Mouse (Mus musculus) intestine, postnatal 0 days (tissue): ENCODE measurements at regions not wholly inside any gene's neighbourhood (a gene's known extent, or its start where the extent isn't known, plus 50 kb on each side); places are given as distances from the start of the nearest gene placed in this dataset.

ENCODE experiments used
- ATAC-seq: fragments of 200-750 bp; cut with Nextera tagmentation; 2 replicates; pipeline ENCODE4 v1.8.0; 2017; ENCODE audit warnings: mild to moderate bottlenecking, moderate TSS enrichment, moderate library complexity
- H3K27ac ChIP-seq: fragments of 300-500 bp; sonication (generic); 2 replicates; pipeline ENCODE4 v1.5.1; 2014; ENCODE audit warnings: mild to moderate bottlenecking, low read depth, low read length, moderate library complexity
- H3K27me3 ChIP-seq: fragments of 300-500 bp; sonication (generic); replicated peaks from 2 replicates; pipeline ENCODE4 v1.6.1; 2014; ENCODE audit warnings: low read length, mixed read lengths; ENCODE audit not compliant: control insufficient read depth, insufficient read depth
- H3K36me3 ChIP-seq: fragments of 300-500 bp; sonication (generic); 2 replicates; pipeline ENCODE4 v1.6.1; 2014; ENCODE audit warnings: mild to moderate bottlenecking, moderate library complexity; ENCODE audit not compliant: control insufficient read depth, insufficient read depth
- H3K4me1 ChIP-seq: fragments of 300-500 bp; sonication (generic); replicated peaks from 2 replicates; pipeline ENCODE4 v1.6.1; 2014; ENCODE audit warnings: antibody characterized with exemption, low read length, mixed read lengths; ENCODE audit not compliant: control insufficient read depth, insufficient read depth
- H3K4me2 ChIP-seq: fragments of 300-500 bp; sonication (generic); replicated peaks from 2 replicates; pipeline ENCODE4 v1.6.1; 2014; ENCODE audit warnings: low read depth, mild to moderate bottlenecking, moderate library complexity
- H3K4me3 ChIP-seq: fragments of 300-500 bp; sonication (generic); 2 replicates; pipeline ENCODE4 v1.5.1; 2014; ENCODE audit warnings: low read depth, low read length
- H3K9ac ChIP-seq: fragments of 300-500 bp; sonication (generic); 2 replicates; pipeline ENCODE4 v1.6.1; 2014; ENCODE audit warnings: mild to moderate bottlenecking, low read depth, low read length
- H3K9me3 ChIP-seq: fragments of 300-500 bp; sonication (generic); 2 replicates; pipeline ENCODE4 v1.6.1; 2016; ENCODE audit warnings: mixed run types; ENCODE audit not compliant: control insufficient read depth
- CTCF ChIP-seq: sonication (generic); IDR thresholded peaks from 2 replicates; pipeline ENCODE4 v1.5.1; 2016; ENCODE audit warnings: low read depth, mild to moderate bottlenecking, control low read depth, antibody characterized with exemption, moderate library complexity
- WGBS: fragments of 180-500 bp; shearing (Covaris S2); extraction: QIAGEN DNeasy Blood & Tissue Kit; methylation state at CpG from one replicate; pipeline ENCODE4 v1.1.7; 2014; 5-methylcytosine and 5-hydroxymethylcytosine counted together

GRCm38 (mm10) chr7:124784995-124785394, 659.5 kb upstream of the Kdm8 start:
- Histone ChIP-seq H3K36me3 (no peaks in the 10 kb centered on the region), H3K4me2 (no peak overlapping the region), H3K27me3 (no peaks in the 10 kb centered on the region), H3K4me3 (no peak overlapping the region), H3K4me1 (no peaks in the 10 kb centered on the region), H3K9ac (no peak overlapping the region), H3K27ac (no peak overlapping the region), H3K9me3 (0 out of 2 replicates have a peak, but pooled peaks cover 2% of the 10 kb centered on the region)
- peak; percentile 23; the same call in 1 of the 2 replicates for TF ChIP-seq CTCF
- no peak for ATAC-seq
- 77% methylated on average over 2 of the region's 2 CpGs for WGBS

- 92% methylated on average over 8 of the region's 8 CpGs for WGBS
These were observed 658.6 kb upstream of the Kdm8 start for GRCm38 (mm10) chr7:124785896-124786295.

GRCm38 (mm10) chr7:124788781-124789180, 655.7 kb upstream of the Kdm8 start:
- H3K4me2 ChIP-seq = no peak overlapping the region
- no peaks in the 10 kb centered on the region for H3K36me3 ChIP-seq
- TF ChIP-seq CTCF = no peak
- WGBS = 70% methylated on average over 3 of the region's 3 CpGs
- H3K9ac ChIP-seq = no peak overlapping the region
- H3K27ac ChIP-seq = no peak overlapping the region
- H3K9me3 ChIP-seq = 0 out of 2 replicates have a peak, but pooled peaks cover 2% of the 10 kb centered on the region
- no peak for ATAC-seq
- H3K27me3 ChIP-seq = no peaks in the 10 kb centered on the region
- H3K4me3 ChIP-seq = no peak overlapping the region
- H3K4me1 ChIP-seq = no peaks in the 10 kb centered on the region

More at GRCm38 (mm10) chr7:124785896-124786295, 658.6 kb upstream of the Kdm8 start:
- no peak for TF ChIP-seq CTCF
- Histone ChIP-seq H3K9ac (no peak overlapping the region), H3K27ac (no peak overlapping the region), H3K9me3 (0 out of 2 replicates have a peak, but pooled peaks cover 2% of the 10 kb centered on the region), H3K27me3 (no peaks in the 10 kb centered on the region), H3K4me3 (no peak overlapping the region), H3K4me1 (no peaks in the 10 kb centered on the region), H3K36me3 (no peaks in the 10 kb centered on the region), H3K4me2 (no peak overlapping the region)
- no peak for ATAC-seq

GRCm38 (mm10) chr7:124803101-124803500, 641.4 kb upstream of the Kdm8 start:
- H3K4me3 ChIP-seq = no peak overlapping the region
- no peaks in the 10 kb centered on the region for H3K36me3 ChIP-seq
- H3K27me3 ChIP-seq = no peaks in the 10 kb centered on the region
- no peak overlapping the region for H3K9ac ChIP-seq
- H3K27ac ChIP-seq = no peak overlapping the region
- TF ChIP-seq CTCF = no peak
- no peaks in the 10 kb centered on the region for H3K9me3 ChIP-seq
- WGBS = 83% methylated on average over 3 of the region's 3 CpGs
- H3K4me2 ChIP-seq = no peak overlapping the region
- no peaks in the 10 kb centered on the region for H3K4me1 ChIP-seq
- no peak for ATAC-seq

GRCm38 (mm10) chr7:124834692-124835091, 609.8 kb upstream of the Kdm8 start:
- no peak overlapping the region for H3K4me3 ChIP-seq
- ATAC-seq = no peak
- no peak overlapping the region for H3K9ac ChIP-seq
- H3K9me3 ChIP-seq = no peaks in the 10 kb centered on the region
- no peak overlapping the region for H3K4me2 ChIP-seq
- no peak overlapping the region for H3K27ac ChIP-seq
- no peaks in the 10 kb centered on the region for H3K36me3 ChIP-seq
- no peaks in the 10 kb centered on the region for H3K27me3 ChIP-seq
- no peak for TF ChIP-seq CTCF
- no peaks in the 10 kb centered on the region for H3K4me1 ChIP-seq

GRCm38 (mm10) chr7:124836531-124836930, 607.9 kb upstream of the Kdm8 start:
- no peak overlapping the region for H3K9ac ChIP-seq
- H3K27me3 ChIP-seq = no peaks in the 10 kb centered on the region
- no peaks in the 10 kb centered on the region for H3K4me1 ChIP-seq
- TF ChIP-seq CTCF = no peak
- H3K36me3 ChIP-seq = no peaks in the 10 kb centered on the region
- H3K27ac ChIP-seq = no peak overlapping the region
- ATAC-seq = no peak
- 87% methylated on average over 3 of the region's 3 CpGs for WGBS
- H3K4me3 ChIP-seq = no peak overlapping the region
- no peaks in the 10 kb centered on the region for H3K9me3 ChIP-seq
- no peak overlapping the region for H3K4me2 ChIP-seq

- Histone ChIP-seq H3K36me3 (no peaks in the 10 kb centered on the region), H3K4me3 (no peak overlapping the region), H3K9me3 (no peaks in the 10 kb centered on the region), H3K9ac (no peak overlapping the region), H3K4me2 (no peak overlapping the region), H3K27me3 (no peaks in the 10 kb centered on the region), H3K27ac (no peak overlapping the region), H3K4me1 (no peaks in the 10 kb centered on the region)
- ATAC-seq = no peak
- 77% methylated on average over 5 of the region's 5 CpGs for WGBS
- no peak for TF ChIP-seq CTCF
These were observed 589.4 kb upstream of the Kdm8 start for GRCm38 (mm10) chr7:124855056-124855455.
